Mouse (Mus musculus) CH12.LX (cell line): ENCODE measurements around the gene Scn4a.

Experiments used
- CTCF ChIP-seq, 2 experiments: IDR thresholded peaks in 1 of 2; conservative IDR thresholded peaks in 1 of 2; 2 replicates each; pipeline ENCODE4 v1.5.1; 2011 to 2012; ENCODE audit warnings: low read depth in 2 of 2, low read length in 2 of 2, improper control_type of control experiment in 1 of 2, inconsistent platforms in 1 of 2, mild to moderate bottlenecking in 1 of 2, moderate library complexity in 1 of 2
- MAX ChIP-seq: IDR thresholded peaks from 2 replicates; pipeline ENCODE4 v1.6.1; 2011; ENCODE audit warnings: low read length, improper control_type of control experiment
- POLR2A ChIP-seq: IDR thresholded peaks from 2 replicates; pipeline ENCODE4 v1.6.1; 2011; ENCODE audit warnings: low read depth, mild to moderate bottlenecking, improper control_type of control experiment, low read length
- ZKSCAN1 ChIP-seq: IDR thresholded peaks from 2 replicates; pipeline ENCODE4 v1.6.1; 2012; ENCODE audit warnings: low read depth, inconsistent platforms, low read length, improper control_type of control experiment, borderline replicate concordance

DNA sequence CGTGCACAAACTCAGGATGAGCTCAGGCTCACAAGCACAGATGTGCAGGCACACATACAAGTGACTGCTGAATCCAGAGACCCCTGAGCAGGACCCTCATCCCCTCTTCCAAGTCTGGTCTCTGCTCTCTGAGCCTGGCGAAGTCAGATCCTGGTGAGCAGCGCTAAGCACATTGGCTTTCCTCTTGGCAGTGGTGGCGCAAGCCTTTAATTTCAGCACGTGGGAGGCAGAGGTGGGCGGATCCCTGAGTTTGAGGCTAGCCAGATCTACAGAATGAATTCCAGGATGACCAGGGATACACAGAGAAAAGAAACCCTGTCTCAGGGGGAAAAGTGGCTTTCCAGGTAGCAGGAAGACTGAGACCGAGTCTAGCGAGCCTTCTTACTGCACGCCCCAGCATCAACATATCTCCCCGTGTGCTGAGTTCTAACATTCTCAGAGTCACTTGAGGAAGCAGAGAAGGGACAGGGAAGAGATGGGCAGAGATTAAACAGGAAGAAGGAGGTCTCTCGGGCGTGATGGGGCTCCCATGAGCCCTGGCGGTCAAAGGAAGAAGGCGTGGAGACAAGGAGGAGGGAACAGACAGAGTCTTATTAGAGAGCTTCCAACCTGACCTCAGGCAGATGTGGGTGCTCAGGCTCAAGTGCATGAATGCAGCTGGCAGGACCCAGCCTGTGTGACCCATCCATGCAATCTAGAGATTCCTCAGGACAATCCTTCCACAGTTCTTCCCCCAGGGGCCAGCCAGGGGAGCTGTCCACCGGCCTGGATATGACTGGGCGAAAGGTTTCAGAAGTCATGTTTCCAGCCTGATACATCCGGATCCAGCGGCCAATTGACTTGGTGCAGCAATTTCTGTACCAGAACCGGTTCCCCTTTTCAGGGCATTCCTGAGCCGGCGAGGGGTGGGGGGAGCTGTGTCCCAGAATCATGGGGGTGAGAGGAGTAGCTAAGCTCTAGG lies 34.4 kb downstream of the Scn4a start:
- TF ChIP-seq POLR2A (peak; percentile 60), CTCF (conservative IDR thresholded peaks at IDR 0.05 in 1 of 2, IDR thresholded peaks at IDR 0.05 in 1 of 2; ENCODE audit: low read depth in 2 of 2, low read length in 2 of 2) (no peak), ZKSCAN1 (no peak), MAX (peak; percentile 29; the same call in 1 of the 2 replicates)
